Comparison of ENCODE assay signal across 9 mouse cellular contexts in genomic region chr9:44707749-44708428, GRCm38 (mm10). TPM values are rescaled to one million over a fixed set of nuclear protein-coding genes. Genes with fewer than 3 reads are reported as not detected.
A peak's percentile ranks its signal among the peaks of the same experiment; 100 is the strongest.
DNase-seq lines count a peak whose midpoint lies in the region; ATAC-seq and TF ChIP-seq lines count a peak whose summit lies in the region.
"Had no signal": no experiment of that assay in that cellular context is flagged by ENCODE, and none has a peak within 500 bp of the region (broad histone marks: within the 10 kb centered on the region; RNA-seq: fewer than 3 reads in every experiment).

No protein-coding gene starts in this region.

- H3K4me1 ChIP-seq in heart, embryonic 12.5 days (replicated peaks): peaks cover 23% of the 10 kb centered on the region
- peaks cover 0 to 12% of the 10 kb centered on the region in 2 experiments; a peak in 1 of 4 replicates for H3K4me1 ChIP-seq in ES-E14 (ENCODE audit: control insufficient read depth in 2 of 2, insufficient read depth in 2 of 2, low read length in 2 of 2, poor library complexity in 1 of 2)
- no peaks in the 10 kb centered on the region; the same call in 1 of the 2 replicates for H3K4me1 ChIP-seq in forebrain, postnatal 0 days (ENCODE audit: insufficient read depth)
- H3K4me1 ChIP-seq in liver, embryonic 15.5 days (replicated peaks): peaks cover 19% of the 10 kb centered on the region

- no peaks in the 10 kb centered on the region for H3K27me3 ChIP-seq in heart, embryonic 12.5 days (replicated peaks)
- H3K27me3 ChIP-seq in forebrain, postnatal 0 days (ENCODE audit: insufficient read depth, low read length): no peaks in the 10 kb centered on the region
- H3K27me3 ChIP-seq in liver, embryonic 15.5 days: peaks cover 21% of the 10 kb centered on the region

- peaks cover 72% of the 10 kb centered on the region for H3K36me3 ChIP-seq in heart, embryonic 12.5 days
- no peaks in the 10 kb centered on the region; the same call in 1 of the 2 replicates for H3K36me3 ChIP-seq in ES-E14 (ENCODE audit: control insufficient read depth, insufficient read depth, low read length, poor library complexity, severe bottlenecking)
- peaks cover 71% of the 10 kb centered on the region for H3K36me3 ChIP-seq in forebrain, postnatal 0 days (ENCODE audit: insufficient read depth)
- no peaks in the 10 kb centered on the region for H3K36me3 ChIP-seq in liver, embryonic 15.5 days (replicated peaks)

- peak overlapping the region; percentile 52 for H3K4me3 ChIP-seq in heart, embryonic 12.5 days
- H3K4me3 ChIP-seq in ES-E14 (ENCODE audit: insufficient read depth in 1 of 2, low read depth in 1 of 2, low read length in 2 of 2, poor library complexity in 1 of 2, severe bottlenecking in 1 of 2): peak overlapping the region; percentile 63 to 65
- H3K4me3 ChIP-seq in forebrain, postnatal 0 days (ENCODE audit: low read depth, low read length): peak overlapping the region; percentile 12; the same call in 1 of the 2 replicates
- peak overlapping the region; percentile 45 for H3K4me3 ChIP-seq in liver, embryonic 15.5 days (replicated peaks)

- no peak for DNase-seq in heart, adult 8-10 months (ENCODE audit: low spot score)
- no peak for DNase-seq in ES-E14 (ENCODE audit: low read depth, low spot score)
- DNase-seq in forebrain, postnatal 0 days: no peak
- DNase-seq in T-cell, adult 2 months (ENCODE audit: low spot score): no peak
- DNase-seq in ovary, postnatal 36 days (ENCODE audit: low spot score): no peak
- DNase-seq in cerebellum, postnatal 10 days: no peak
- DNase-seq: cerebellum, adult 8-10 months had no signal

- no peaks in the 10 kb centered on the region for H3K9me3 ChIP-seq in heart, embryonic 12.5 days (replicated peaks)
- no peaks in the 10 kb centered on the region for H3K9me3 ChIP-seq in ES-E14 (ENCODE audit: control insufficient read depth, insufficient read depth, low read depth, low read length)
- H3K9me3 ChIP-seq in forebrain, postnatal 0 days (ENCODE audit: low read length): no peaks in the 10 kb centered on the region
- H3K9me3 ChIP-seq in liver, embryonic 15.5 days (replicated peaks): no peaks in the 10 kb centered on the region

- in situ Hi-C loops in ES-E14 (cut with MboI; ENCODE audit: low sequenced_read_pairs in 2 of 2, unreplicated experiment in 2 of 2): no loop called here

- peak overlapping the region; percentile 86 for H3K4me2 ChIP-seq in heart, embryonic 12.5 days
- peak overlapping the region; percentile 44 for H3K4me2 ChIP-seq in forebrain, postnatal 0 days (ENCODE audit: low read depth)
- H3K4me2 ChIP-seq in liver, embryonic 15.5 days: peak overlapping the region; percentile 66

- TF ChIP-seq CTCF in forebrain, postnatal 0 days (IDR thresholded peaks at IDR 0.05; ENCODE audit: low read depth): no peak

- 25% methylated on average over 28 of the region's 28 CpGs for WGBS in heart, embryonic 12.5 days
- WGBS in forebrain, postnatal 0 days: 13% methylated on average over 28 of the region's 28 CpGs
- WGBS in liver, embryonic 15.5 days (ENCODE audit: insufficient replicate concordance): 37% methylated on average over 28 of the region's 28 CpGs

- 0 out of 2 replicates have a peak overlapping the region, but pooled peaks have one; percentile 32 for H3K27ac ChIP-seq in heart, embryonic 12.5 days (ENCODE audit: poor library complexity, severe bottlenecking)
- no peak overlapping the region for H3K27ac ChIP-seq in ES-E14 (ENCODE audit: insufficient read depth, low read depth, low read length, poor library complexity, severe bottlenecking)
- H3K27ac ChIP-seq in forebrain, postnatal 0 days (ENCODE audit: low read depth, low read length): no peak overlapping the region
- H3K27ac ChIP-seq in liver, embryonic 15.5 days (replicated peaks): no peak overlapping the region

- no peak for ATAC-seq in heart, embryonic 12.5 days (ENCODE audit: insufficient number of reproducible peaks, low FRiP score)
- peak; percentile 28; the same call in 1 of the 2 replicates for ATAC-seq in forebrain, postnatal 0 days
- ATAC-seq in liver, embryonic 15.5 days (ENCODE audit: insufficient read depth): no peak

- H3K9ac ChIP-seq in heart, embryonic 12.5 days: peak overlapping the region; percentile 70
- H3K9ac ChIP-seq in ES-E14 (ENCODE audit: insufficient read depth, low read depth, low read length, poor library complexity, severe bottlenecking): peak overlapping the region; percentile 55
- H3K9ac ChIP-seq in forebrain, postnatal 0 days: no peak overlapping the region
- peak overlapping the region; percentile 21; the same call in 1 of the 2 replicates for H3K9ac ChIP-seq in liver, embryonic 15.5 days

TF ChIP-seq in ES-E14, 5 proteins besides CTCF, POLR2A, EP300 and RAD21:
- TF ChIP-seq CHD2 (IDR thresholded peaks at IDR 0.05; ENCODE audit: low read depth, low read length) (no peak), MAFK (IDR thresholded peaks at IDR 0.05; ENCODE audit: insufficient read depth, low read depth, low read length) (no peak), ZC3H11A (IDR thresholded peaks at IDR 0.05; ENCODE audit: borderline replicate concordance, low read depth, low read length) (no peak), HCFC1 (IDR thresholded peaks at IDR 0.05; ENCODE audit: borderline replicate concordance, insufficient read depth, low read length) (no peak), ZNF384 (IDR thresholded peaks at IDR 0.05; ENCODE audit: low read depth, low read length) (no peak)

RNA-seq across cellular contexts. Expression of gene Phldb1, which starts 27.1 kb away (rescaled TPM):
- 34.8 and 36.9 TPM in 2 replicates for polyA plus RNA-seq in heart, embryonic 12.5 days (2016; fragmentation: Nextera tagmentation; extraction: Ambion mirVana)
- total RNA-seq in heart, adult 8-10 months (2022): 100 to 1,000 TPM; 108 to 146 (median 128) TPM
- total RNA-seq in ES-E14 (2012; rRNA removed): 25.8 and 44.0 TPM in 2 replicates
- total RNA-seq in forebrain, postnatal 0 days (2014; rRNA removed): 106 and 129 TPM in 2 replicates
- 28.2 and 34.3 TPM in 2 replicates for polyA plus RNA-seq in forebrain, postnatal 0 days (2015; fragmentation: Nextera tagmentation; extraction: Ambion mirVana)
- polyA plus RNA-seq in liver, embryonic 15.5 days (2015; fragmentation: Nextera tagmentation; extraction: Ambion mirVana): 2.5 and 2.7 TPM in 2 replicates

RNA-seq across cellular contexts. Expression of gene Treh, which starts 34.9 kb away (rescaled TPM):
- polyA plus RNA-seq in heart, embryonic 12.5 days (2016; fragmentation: Nextera tagmentation; extraction: Ambion mirVana): not detected in 2 replicates
- total RNA-seq in heart, adult 8-10 months (2022): not detected
- not detected in 2 replicates for total RNA-seq in ES-E14 (2012; rRNA removed)
- not detected in 2 replicates for total RNA-seq in forebrain, postnatal 0 days (2014; rRNA removed)
- polyA plus RNA-seq in forebrain, postnatal 0 days (2015; fragmentation: Nextera tagmentation; extraction: Ambion mirVana): not detected in 2 replicates
- not detected in 2 replicates for polyA plus RNA-seq in liver, embryonic 15.5 days (2015; fragmentation: Nextera tagmentation; extraction: Ambion mirVana)

RNA-seq across cellular contexts. Expression of gene Arcn1, which starts 59.8 kb away (rescaled TPM):
- 151 and 160 TPM in 2 replicates for polyA plus RNA-seq in heart, embryonic 12.5 days (2016; fragmentation: Nextera tagmentation; extraction: Ambion mirVana)
- 10 to 100 TPM; 79.7 to 89.3 (median 80.9) TPM for total RNA-seq in heart, adult 8-10 months (2022)
- total RNA-seq in ES-E14 (2012; rRNA removed): 46.4 and 72.3 TPM in 2 replicates
- total RNA-seq in forebrain, postnatal 0 days (2014; rRNA removed): 107 and 113 TPM in 2 replicates
- polyA plus RNA-seq in forebrain, postnatal 0 days (2015; fragmentation: Nextera tagmentation; extraction: Ambion mirVana): 86.0 and 105 TPM in 2 replicates
- polyA plus RNA-seq in liver, embryonic 15.5 days (2015; fragmentation: Nextera tagmentation; extraction: Ambion mirVana): 87.1 and 89.2 TPM in 2 replicates

RNA-seq across cellular contexts. Expression of gene Ift46, which starts 59.8 kb away (rescaled TPM):
- polyA plus RNA-seq in heart, embryonic 12.5 days (2016; fragmentation: Nextera tagmentation; extraction: Ambion mirVana): 63.1 and 71.9 TPM in 2 replicates
- 10 to 100 TPM; 19.1 to 35.6 (median 22.8) TPM for total RNA-seq in heart, adult 8-10 months (2022)
- total RNA-seq in ES-E14 (2012; rRNA removed): 49.1 and 64.4 TPM in 2 replicates
- 67.0 and 72.4 TPM in 2 replicates for total RNA-seq in forebrain, postnatal 0 days (2014; rRNA removed)
- polyA plus RNA-seq in forebrain, postnatal 0 days (2015; fragmentation: Nextera tagmentation; extraction: Ambion mirVana): 158 and 166 TPM in 2 replicates
- 16.7 and 19.0 TPM in 2 replicates for polyA plus RNA-seq in liver, embryonic 15.5 days (2015; fragmentation: Nextera tagmentation; extraction: Ambion mirVana)

Comparison
In these comparisons a context has a peak if more than half of its experiments do, and no peak if none do; other contexts are left out.
1. H3K4me3 ChIP-seq: peak in every context shown above with its lines; median percentile 64 in ES-E14; 52 in heart, embryonic 12.5 days; 45 in liver, embryonic 15.5 days; 12 in forebrain, postnatal 0 days.